26 mouse cellular contexts compared by ENCODE assay signal in genomic region chr11:112442639-112443038, GRCm38 (mm10).
"Had no signal": no experiment of that assay in that cellular context is flagged by ENCODE, and none has a peak within 500 bp of the region (broad histone marks: within the 10 kb centered on the region; RNA-seq: fewer than 3 reads in every experiment).

No protein-coding gene starts in this region.

- H3K4me1 ChIP-seq: embryonic facial prominence, embryonic 10.5 days; embryonic facial prominence, embryonic 12.5 days; embryonic facial prominence, embryonic 13.5 days; embryonic facial prominence, embryonic 15.5 days; forebrain, embryonic 10.5 days; forebrain, embryonic 12.5 days; forebrain, embryonic 13.5 days; forebrain, embryonic 15.5 days; heart, embryonic 10.5 days had no signal

- H3K27me3 ChIP-seq: embryonic facial prominence, embryonic 12.5 days; embryonic facial prominence, embryonic 13.5 days; embryonic facial prominence, embryonic 15.5 days; forebrain, embryonic 12.5 days; forebrain, embryonic 13.5 days; forebrain, embryonic 15.5 days had no signal

- H3K27ac ChIP-seq: embryonic facial prominence, embryonic 10.5 days; embryonic facial prominence, embryonic 12.5 days; embryonic facial prominence, embryonic 13.5 days; embryonic facial prominence, embryonic 15.5 days; forebrain, embryonic 10.5 days; forebrain, embryonic 12.5 days; forebrain, embryonic 13.5 days; forebrain, embryonic 15.5 days; gastrocnemius, adult 2 months; heart, adult 2 months; heart, embryonic 10.5 days had no signal

- DNase-seq: cerebellum, adult 9-10 months; cerebellum, adult 9-11 months; cerebellum, postnatal 10 days; cerebellum, postnatal 14 days; cerebellum, postnatal 25 days; cerebellum, postnatal 36 days; embryo, embryonic 11 days; forebrain, postnatal 0 days; gastrocnemius, adult 2 months; gastrocnemius, postnatal 10 days; gastrocnemius, postnatal 14 days; gastrocnemius, postnatal 25 days; gastrocnemius, postnatal 36 days; heart, adult 11 months; heart, adult 18-20 months; heart, adult 2 months had no signal

- H3K36me3 ChIP-seq: embryonic facial prominence, embryonic 10.5 days; embryonic facial prominence, embryonic 12.5 days; embryonic facial prominence, embryonic 13.5 days; embryonic facial prominence, embryonic 15.5 days; forebrain, embryonic 10.5 days; forebrain, embryonic 12.5 days; forebrain, embryonic 15.5 days; heart, embryonic 10.5 days had no signal

- H3K4me3 ChIP-seq: embryonic facial prominence, embryonic 10.5 days; embryonic facial prominence, embryonic 12.5 days; embryonic facial prominence, embryonic 13.5 days; embryonic facial prominence, embryonic 15.5 days; erythroblast, embryonic 14.5 days; forebrain, embryonic 10.5 days; forebrain, embryonic 12.5 days; forebrain, embryonic 13.5 days; forebrain, embryonic 15.5 days; gastrocnemius, adult 2 months; heart, adult 2 months; heart, embryonic 10.5 days had no signal
